Comparison of ENCODE assay signal across 8 mouse cellular contexts in genomic region chr2:73965595-73965994, GRCm38 (mm10). TPM values are rescaled to one million over a fixed set of nuclear protein-coding genes. Genes with fewer than 3 reads are reported as not detected.
DNase-seq lines count a peak whose midpoint lies in the region; ATAC-seq and TF ChIP-seq lines count a peak whose summit lies in the region.

No protein-coding gene starts in this region.

- no peak overlapping the region for H3K9ac ChIP-seq in heart, adult 2 months (ENCODE audit: low read depth, low read length)
- H3K9ac ChIP-seq in heart, embryonic 11.5 days (ENCODE audit: low read depth, low read length), result no peak overlapping the region
- H3K9ac ChIP-seq in midbrain, embryonic 16.5 days (ENCODE audit: low read depth, low read length), result no peak overlapping the region
- no peak overlapping the region for H3K9ac ChIP-seq in forebrain, embryonic 15.5 days (replicated peaks)

- no peaks in the 10 kb centered on the region for H3K36me3 ChIP-seq in heart, adult 2 months (ENCODE audit: control insufficient read depth, insufficient read depth, low read length)
- H3K36me3 ChIP-seq in heart, embryonic 11.5 days (ENCODE audit: control insufficient read depth, insufficient read depth, low read length), result no peaks in the 10 kb centered on the region
- no peaks in the 10 kb centered on the region for H3K36me3 ChIP-seq in midbrain, embryonic 16.5 days (ENCODE audit: control insufficient read depth, insufficient read depth, low read length)
- no peaks in the 10 kb centered on the region for H3K36me3 ChIP-seq in forebrain, embryonic 15.5 days

- H3K4me1 ChIP-seq in heart, adult 2 months (ENCODE audit: control insufficient read depth, insufficient read depth, low read length), result no peaks in the 10 kb centered on the region
- no peaks in the 10 kb centered on the region for H3K4me1 ChIP-seq in heart, embryonic 11.5 days (ENCODE audit: control insufficient read depth, insufficient read depth, low read length)
- H3K4me1 ChIP-seq in midbrain, embryonic 16.5 days (ENCODE audit: control insufficient read depth, insufficient read depth, low read length), result peaks cover 3% of the 10 kb centered on the region; the same call in 1 of the 2 replicates
- H3K4me1 ChIP-seq in forebrain, embryonic 15.5 days, result no peaks in the 10 kb centered on the region

- DNase-seq in heart, adult 2 months, result peak in 1 of 2 experiments; percentile 24
- peak; percentile 22 for DNase-seq in ovary, postnatal 14 days (ENCODE audit: low spot score)
- DNase-seq in ovary, adult 18-20 months (ENCODE audit: low spot score), result no peak
- peak; percentile 78 for DNase-seq in brain, embryonic 14.5 days (ENCODE audit: low read depth)
- DNase-seq in induced T-regulatory cell, adult 2 months (ENCODE audit: low read depth), result peak; percentile 45

- WGBS in heart, adult 2 months, result 10% methylated on average over 4 of the region's 4 CpGs
- 17% methylated on average over 4 of the region's 4 CpGs for WGBS in heart, embryonic 11.5 days (ENCODE audit: insufficient replicate concordance)
- 11% methylated on average over 4 of the region's 4 CpGs for WGBS in midbrain, embryonic 16.5 days
- 14% methylated on average over 4 of the region's 4 CpGs for WGBS in forebrain, embryonic 15.5 days

- no peaks in the 10 kb centered on the region for H3K9me3 ChIP-seq in heart, embryonic 11.5 days (replicated peaks; ENCODE audit: control insufficient read depth, low read length)
- H3K9me3 ChIP-seq in midbrain, embryonic 16.5 days (replicated peaks; ENCODE audit: control insufficient read depth, low read length, poor library complexity, severe bottlenecking), result no peaks in the 10 kb centered on the region
- H3K9me3 ChIP-seq in forebrain, embryonic 15.5 days, result no peaks in the 10 kb centered on the region

- peaks cover 2% of the 10 kb centered on the region; the same call in 1 of the 2 replicates for H3K27me3 ChIP-seq in heart, adult 2 months (ENCODE audit: control insufficient read depth, insufficient read depth, low read length)
- H3K27me3 ChIP-seq in heart, embryonic 11.5 days (ENCODE audit: control insufficient read depth, insufficient read depth, low read length), result peaks cover 3% of the 10 kb centered on the region; the same call in 1 of the 2 replicates
- no peaks in the 10 kb centered on the region for H3K27me3 ChIP-seq in midbrain, embryonic 16.5 days (ENCODE audit: control insufficient read depth, insufficient read depth, low read depth, low read length)
- peaks cover 7% of the 10 kb centered on the region; the same call in 1 of the 2 replicates for H3K27me3 ChIP-seq in forebrain, embryonic 15.5 days

- H3K79me2 ChIP-seq in heart, adult 2 months (replicated peaks; ENCODE audit: control insufficient read depth, insufficient read depth, low read length), result no peaks in the 10 kb centered on the region

- no peak overlapping the region for H3K27ac ChIP-seq in heart, adult 2 months
- no peak overlapping the region for H3K27ac ChIP-seq in heart, embryonic 11.5 days (ENCODE audit: low read depth, low read length)
- no peak overlapping the region for H3K27ac ChIP-seq in midbrain, embryonic 16.5 days (ENCODE audit: low read length)
- no peak overlapping the region for H3K27ac ChIP-seq in forebrain, embryonic 15.5 days (replicated peaks)

- no peak overlapping the region for H3K4me3 ChIP-seq in heart, adult 2 months
- no peak overlapping the region for H3K4me3 ChIP-seq in heart, embryonic 11.5 days (ENCODE audit: low read depth, low read length)
- H3K4me3 ChIP-seq in midbrain, embryonic 16.5 days (ENCODE audit: low read depth, low read length), result no peak overlapping the region
- H3K4me3 ChIP-seq in forebrain, embryonic 15.5 days, result no peak overlapping the region

- no peak for TF ChIP-seq EP300 in heart, adult 2 months (IDR thresholded peaks at IDR 0.05; ENCODE audit: insufficient read depth, low read depth, low read length)

- ATAC-seq in heart, embryonic 11.5 days (replicated peaks; ENCODE audit: insufficient number of reproducible peaks, low FRiP score, low TSS enrichment), result no peak
- ATAC-seq in midbrain, embryonic 16.5 days, result no peak
- ATAC-seq in forebrain, embryonic 15.5 days (replicated peaks), result no peak

- H3K4me2 ChIP-seq in heart, embryonic 11.5 days, result no peak overlapping the region
- peak overlapping the region; percentile 17 for H3K4me2 ChIP-seq in midbrain, embryonic 16.5 days (ENCODE audit: low read length)
- no peak overlapping the region for H3K4me2 ChIP-seq in forebrain, embryonic 15.5 days (replicated peaks)

- TF ChIP-seq CTCF in heart, adult 2 months (IDR thresholded peaks at IDR 0.05), result peak; percentile 79
- TF ChIP-seq CTCF in brain, embryonic 14.5 days (IDR thresholded peaks at IDR 0.05; ENCODE audit: borderline replicate concordance, extremely low read depth, insufficient read depth, insufficient read length), result peak; percentile 77; the same call in 1 of the 2 replicates

- intact Hi-C loops in heart, adult 2 months (cut with DNase I), result loop anchor here (2.0 kb wide), 1 partner anchor 707 kb away; no protein-coding TSS in a partner anchor

- TF ChIP-seq POLR2A in heart, adult 2 months (IDR thresholded peaks at IDR 0.05; ENCODE audit: insufficient read depth, low read depth, low read length), result no peak
- TF ChIP-seq POLR2A in brain, embryonic 14.5 days (IDR thresholded peaks at IDR 0.05; ENCODE audit: borderline replicate concordance, extremely low read depth, insufficient read depth, insufficient read length, poor library complexity, severe bottlenecking), result no peak

RNA-seq across cellular contexts. Expression of gene Atp5g3, which starts 54.5 kb away (rescaled TPM):
- total RNA-seq in heart, adult 2 months (2021), result 1,000 to 10,000 TPM; 3,018 to 3,425 TPM
- polyA plus RNA-seq in heart, adult 2 months (2012; rRNA removed), result 2,742 and 4,242 TPM in 2 replicates
- polyA plus RNA-seq in heart, embryonic 11.5 days (2014; fragmentation: Nextera tagmentation; extraction: Ambion mirVana), result 2,049 and 2,052 TPM in 2 replicates
- 685 and 755 TPM in 2 replicates for polyA plus RNA-seq in brain, embryonic 14.5 days (2012; rRNA removed)
- 1,014 and 1,037 TPM in 2 replicates for polyA plus RNA-seq in midbrain, embryonic 16.5 days (2015; fragmentation: Nextera tagmentation; extraction: Ambion mirVana)
- 878 and 886 TPM in 2 replicates for polyA plus RNA-seq in forebrain, embryonic 15.5 days (2015; fragmentation: Nextera tagmentation; extraction: Ambion mirVana)
